Mouse (Mus musculus): ENCODE results near the gene Rpusd2.
A peak's percentile ranks its signal among the peaks of the same experiment; 100 is the strongest.
"Not testable (repeated sequence)": the region's sequence is repeated elsewhere in the genome, so short reads cannot be mapped to it uniquely, and the experiment has no call there.

Gene Rpusd2

GRCm38 (mm10) chr2:119034656-119035396, at the start of gene Rpusd2:
Gene Rpusd2 (plus strand): TSS chr2:119034790.
- DNase-seq (ENCODE audit: low spot score in 2 of 2): peak; percentile 91 to 94

- DNase-seq (ENCODE audit: low spot score in 2 of 2): no peak
Measured at GRCm38 (mm10) chr2:118995490-118995889, 39.1 kb upstream of the Rpusd2 start.

DNA sequence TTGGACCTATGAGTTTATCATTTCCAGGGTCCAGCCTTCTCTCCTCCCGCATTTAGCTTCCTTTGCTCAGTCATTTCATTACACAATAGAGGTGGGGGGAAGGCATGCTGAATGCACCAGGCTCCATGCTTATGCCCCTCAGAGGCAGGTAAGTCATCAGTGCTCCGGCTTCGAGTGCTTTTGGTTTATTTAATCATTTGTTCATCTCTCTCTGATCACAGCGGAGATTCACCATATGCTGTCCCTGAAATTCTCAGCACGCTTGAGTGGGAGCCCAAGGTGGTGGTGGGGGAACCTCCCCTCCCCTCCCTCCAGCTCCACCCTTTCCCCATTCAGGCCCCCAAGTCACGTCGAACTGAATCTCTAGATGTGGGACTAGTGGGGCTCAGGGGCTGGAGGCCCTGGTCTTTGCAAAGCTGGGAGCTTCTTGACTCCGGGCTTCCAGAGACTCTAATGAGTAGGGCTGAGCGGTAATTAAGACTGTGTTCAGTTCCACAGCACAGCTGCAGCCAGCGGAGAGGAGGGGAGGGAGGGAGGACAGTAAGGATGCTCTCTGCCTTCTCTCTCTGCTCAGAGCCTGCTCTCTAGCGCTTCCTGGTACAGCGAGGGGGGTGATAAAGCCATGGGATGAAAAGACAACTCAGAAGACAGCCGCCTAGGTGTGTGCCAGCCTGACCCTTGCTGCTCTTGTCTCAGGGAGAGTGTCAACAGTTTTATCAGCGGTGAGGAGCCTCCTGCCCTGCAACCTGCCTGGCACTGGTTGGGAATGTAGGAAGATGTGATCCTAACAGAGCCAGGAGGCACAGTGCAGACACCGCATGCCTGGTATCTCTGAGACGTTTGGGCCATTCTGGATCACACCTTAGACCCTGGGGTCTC, 38.4 kb upstream of the Rpusd2 start:
- no peak for DNase-seq (ENCODE audit: low spot score in 2 of 2)

DNA sequence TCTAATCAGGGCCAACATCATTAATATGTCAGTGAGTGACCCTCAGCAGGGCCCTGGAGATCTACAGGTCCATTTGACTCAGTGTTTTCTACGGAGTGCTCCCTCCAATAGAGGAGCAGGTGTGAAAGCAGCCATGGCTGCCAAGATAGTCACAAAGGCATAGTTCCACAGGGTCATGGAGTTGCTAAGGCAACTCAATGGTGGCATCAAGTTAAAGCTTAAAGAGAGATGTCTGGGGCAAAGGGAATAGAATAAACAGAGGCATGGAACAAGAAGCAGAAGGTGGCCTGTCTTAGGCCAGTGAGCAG, 37.8 kb upstream of the Rpusd2 start:
- DNase-seq (ENCODE audit: low spot score in 2 of 2): no peak

DNA sequence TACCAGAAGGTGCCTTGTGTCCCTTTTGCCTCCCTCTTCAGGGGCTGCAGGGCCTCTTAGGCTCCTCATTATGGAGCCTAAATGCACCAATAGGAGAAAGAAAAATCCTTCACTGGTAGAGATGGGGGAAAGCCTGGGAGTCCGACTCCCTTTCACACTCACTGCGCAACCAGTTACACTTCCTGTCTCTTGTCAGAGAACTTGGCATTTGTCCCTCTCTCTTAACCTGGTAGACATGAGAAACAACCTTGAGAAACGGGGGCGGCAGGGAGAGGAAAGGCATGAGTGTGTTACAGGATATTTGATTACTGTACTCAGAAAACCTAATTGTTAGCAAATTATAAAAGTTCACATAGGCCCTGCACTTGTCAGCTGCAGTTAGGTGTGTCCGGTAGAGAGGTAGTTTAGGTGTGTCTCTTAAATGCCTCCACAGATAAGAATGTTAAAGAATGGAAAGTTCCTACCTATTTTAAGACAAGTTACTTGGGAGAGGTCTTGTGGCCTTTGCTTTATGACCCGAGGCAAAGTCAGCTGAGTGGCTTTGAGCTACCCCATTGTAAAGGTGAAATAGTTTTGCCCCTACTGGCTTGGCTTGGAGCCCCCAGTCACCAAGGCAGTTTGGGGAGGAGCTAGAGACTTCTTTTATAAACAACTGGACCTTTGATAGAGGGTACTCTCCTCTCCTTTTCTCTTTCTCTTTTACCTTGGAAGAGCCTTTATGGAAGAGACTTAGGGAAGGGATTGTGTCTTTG, 36.3 kb upstream of the Rpusd2 start:
- no peak for DNase-seq (ENCODE audit: low spot score in 2 of 2)

GRCm38 (mm10) chr2:118999025-118999639, 35.5 kb upstream of the Rpusd2 start:
- DNase-seq (ENCODE audit: low spot score in 2 of 2): no peak

- no peak for DNase-seq (ENCODE audit: low spot score in 2 of 2)
Measured at GRCm38 (mm10) chr2:119006886-119007285, 27.7 kb upstream of the Rpusd2 start.

DNA sequence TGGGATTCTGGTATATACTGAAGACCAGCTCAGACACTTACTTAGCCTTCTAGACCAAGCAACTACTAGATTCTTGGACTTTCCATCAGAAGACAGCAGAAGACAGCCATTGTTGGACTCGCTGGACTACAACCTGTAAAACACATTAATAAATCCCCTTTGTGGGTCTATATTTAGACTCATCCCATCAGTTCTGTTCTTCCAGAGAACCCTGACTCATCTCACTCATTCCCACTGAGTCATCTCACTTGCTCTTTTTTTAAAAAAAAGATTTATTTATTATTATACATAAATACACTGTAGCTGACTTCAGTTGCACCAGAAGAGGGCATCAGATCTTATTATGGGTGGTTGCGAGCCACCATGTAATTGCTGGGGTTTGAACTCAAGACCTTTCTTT, 25.2 kb upstream of the Rpusd2 start:
- no peak for DNase-seq (ENCODE audit: low spot score in 2 of 2)

DNA sequence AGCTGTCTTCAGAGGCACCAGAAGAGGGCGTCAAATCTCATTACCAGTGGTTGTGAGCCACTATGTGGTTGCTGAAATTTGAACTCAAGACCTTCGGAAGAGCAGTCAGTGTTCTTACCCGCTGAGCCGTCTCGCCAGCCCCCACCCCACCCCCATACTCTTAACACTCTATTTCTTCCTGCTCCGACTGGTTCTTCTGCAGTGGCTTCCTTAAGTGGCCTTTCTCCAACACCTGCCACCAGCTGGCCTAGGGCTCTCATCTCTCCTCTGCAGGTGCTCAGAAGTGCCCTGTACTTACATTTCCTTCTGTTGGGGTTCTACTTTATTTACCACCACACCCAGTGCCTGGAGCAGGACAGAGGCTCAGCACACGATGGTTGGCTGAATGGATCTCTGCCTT, 19.6 kb upstream of the Rpusd2 start:
- DNase-seq (ENCODE audit: low spot score in 2 of 2): no peak

GRCm38 (mm10) chr2:119015604-119016180, 18.9 kb upstream of the Rpusd2 start:
- peak; percentile 47 to 51 for DNase-seq (ENCODE audit: low spot score in 2 of 2)

GRCm38 (mm10) chr2:119016312-119016711, 18.3 kb upstream of the Rpusd2 start:
- DNase-seq (ENCODE audit: low spot score in 2 of 2): not testable (repeated sequence)

- DNase-seq (ENCODE audit: low spot score in 2 of 2): no peak
Measured at GRCm38 (mm10) chr2:119017647-119018046, 16.9 kb upstream of the Rpusd2 start.

DNA sequence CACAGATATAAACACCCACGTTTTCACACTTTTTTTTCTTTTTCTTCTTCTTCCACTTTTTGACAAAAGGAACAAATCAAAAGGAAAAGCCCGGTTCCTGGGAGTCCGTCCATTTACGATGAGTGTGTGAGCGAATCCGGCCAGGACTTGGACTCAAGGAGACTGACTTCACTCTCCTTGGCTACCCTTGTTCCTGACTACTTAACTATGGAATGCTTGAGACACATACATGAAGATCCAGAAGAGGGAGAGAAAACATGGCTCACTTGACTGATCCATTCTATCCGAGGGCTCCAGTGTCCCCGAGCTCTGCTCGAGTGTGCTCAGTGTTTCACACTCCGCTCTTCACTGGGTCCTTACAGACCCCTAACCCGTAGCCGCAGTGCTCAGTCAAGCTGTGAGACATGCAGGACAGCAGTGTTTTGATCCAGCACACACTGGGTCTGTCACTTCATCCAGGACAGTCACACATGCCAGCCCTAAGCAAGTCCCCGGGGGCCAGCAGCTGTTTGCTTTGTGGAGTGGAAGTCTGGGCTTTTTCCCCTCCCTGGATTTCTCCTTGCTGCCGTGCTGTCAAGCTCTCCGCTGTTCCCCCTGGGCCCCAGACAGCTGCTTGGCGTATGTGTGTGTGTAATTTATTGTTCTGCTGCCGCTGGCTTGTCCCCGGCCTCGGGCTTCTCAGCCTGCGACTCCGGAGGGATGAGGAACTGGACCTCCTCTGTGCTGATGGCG, 16.0 kb upstream of the Rpusd2 start:
- no peak for DNase-seq (ENCODE audit: low spot score in 2 of 2)

GRCm38 (mm10) chr2:119019131-119019530, 15.5 kb upstream of the Rpusd2 start:
- no peak for DNase-seq (ENCODE audit: low spot score in 2 of 2)

DNA sequence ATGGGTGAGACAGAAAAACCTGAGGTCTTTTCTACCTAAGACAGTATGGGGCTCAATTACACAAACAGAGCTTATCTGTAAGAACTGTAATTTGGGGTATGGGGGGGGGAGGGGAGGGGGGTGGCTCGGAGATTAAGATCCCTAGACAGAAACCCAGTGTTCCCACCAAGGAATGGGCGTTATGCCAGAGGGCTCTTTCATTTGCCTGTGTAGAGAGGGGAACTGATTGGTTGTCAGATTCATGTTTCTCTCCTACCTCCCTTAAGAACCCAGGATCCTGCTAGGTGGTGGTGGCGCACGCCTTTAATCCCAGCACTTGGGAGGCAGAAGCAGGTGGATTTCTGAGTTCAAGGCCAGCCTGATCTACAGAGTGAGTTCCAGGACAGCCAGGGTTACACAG, 15.1 kb upstream of the Rpusd2 start:
- DNase-seq (ENCODE audit: low spot score in 2 of 2): no peak

- no peak for DNase-seq (ENCODE audit: low spot score in 2 of 2)
Measured at GRCm38 (mm10) chr2:119023154-119023660, 11.4 kb upstream of the Rpusd2 start.

DNA sequence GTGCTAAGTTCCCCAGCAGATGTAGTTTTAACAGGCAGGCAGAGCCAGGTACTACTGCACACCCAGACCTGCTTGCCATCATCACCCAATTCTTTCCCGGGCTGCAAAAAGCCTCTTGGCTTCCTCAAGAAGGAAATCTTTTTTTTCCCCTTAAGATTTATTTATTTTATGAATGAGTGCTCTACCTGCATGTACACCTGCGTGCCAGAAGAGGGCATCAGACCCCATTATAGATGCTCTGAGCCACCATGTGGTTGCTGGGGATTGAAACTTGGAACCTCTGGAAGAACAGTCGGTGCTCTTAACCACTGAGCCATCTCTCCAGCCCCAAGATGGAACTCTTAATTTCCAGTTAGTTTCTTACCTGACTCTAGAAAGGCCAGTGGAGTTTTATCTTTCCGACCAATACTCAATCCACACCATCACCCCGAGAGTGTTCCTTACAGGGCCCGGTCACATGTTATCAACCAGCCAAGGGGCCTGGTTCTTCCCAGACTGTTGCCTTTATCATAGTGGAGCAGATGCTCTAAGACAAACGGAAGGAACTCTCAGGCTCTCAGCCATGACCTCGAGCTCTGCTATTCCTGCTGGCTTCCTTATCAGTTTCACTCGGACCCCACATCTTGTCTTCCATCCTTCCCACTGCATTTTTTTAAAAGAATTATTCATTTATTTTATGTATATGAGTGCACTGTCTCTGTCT, 9.9 kb upstream of the Rpusd2 start:
- peak; percentile 32 to 52 for DNase-seq (ENCODE audit: low spot score in 2 of 2)

DNA sequence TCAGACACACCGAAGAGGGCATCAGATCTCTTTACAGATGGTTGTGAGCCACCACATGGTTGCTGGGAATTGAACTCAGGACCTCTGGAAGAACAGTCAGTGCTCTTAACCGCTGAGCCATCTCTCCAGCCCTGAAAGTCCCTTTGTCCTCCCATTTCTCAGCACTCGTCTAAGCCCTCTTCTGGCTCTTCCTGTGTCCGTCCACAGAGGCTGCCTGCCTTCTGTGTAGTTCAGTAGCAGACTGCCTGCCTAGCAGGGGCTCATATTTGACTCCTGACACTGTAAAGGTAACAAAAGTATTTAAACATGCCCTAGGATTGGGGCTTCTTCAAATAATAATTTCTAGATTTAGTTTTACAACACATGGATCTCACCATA, 9.4 kb upstream of the Rpusd2 start:
- DNase-seq (ENCODE audit: low spot score in 2 of 2): no peak

DNA sequence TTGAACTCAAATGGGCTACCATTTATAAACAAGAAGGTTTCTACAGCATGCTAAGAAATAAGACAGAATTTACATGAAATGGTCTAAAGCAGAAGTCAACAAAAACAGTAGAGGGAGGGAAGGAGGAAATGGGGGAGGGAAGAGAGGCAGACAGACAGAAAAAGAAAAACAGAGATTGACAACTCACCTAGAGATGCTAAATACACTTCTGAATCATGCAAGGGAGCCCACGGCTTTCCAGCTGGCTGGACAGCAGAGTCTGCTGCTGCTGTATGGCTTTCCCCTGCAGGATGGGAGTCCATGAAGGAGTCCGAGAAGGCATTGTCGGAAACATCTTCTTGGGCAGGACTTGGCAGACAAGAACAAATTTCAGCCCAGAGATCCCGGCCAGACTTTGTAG, 7.6 kb upstream of the Rpusd2 start:
- no peak for DNase-seq (ENCODE audit: low spot score in 2 of 2)

GRCm38 (mm10) chr2:119028941-119029551, 5.5 kb upstream of the Rpusd2 start, which contains the start of gene Ccdc32:
Gene Ccdc32 (minus strand): TSS chr2:119029393.
- peak; percentile 91 to 95 for DNase-seq (ENCODE audit: low spot score in 2 of 2)
